Comparison of ENCODE assay signal across 19 mouse cellular contexts in the genomic region with DNA sequence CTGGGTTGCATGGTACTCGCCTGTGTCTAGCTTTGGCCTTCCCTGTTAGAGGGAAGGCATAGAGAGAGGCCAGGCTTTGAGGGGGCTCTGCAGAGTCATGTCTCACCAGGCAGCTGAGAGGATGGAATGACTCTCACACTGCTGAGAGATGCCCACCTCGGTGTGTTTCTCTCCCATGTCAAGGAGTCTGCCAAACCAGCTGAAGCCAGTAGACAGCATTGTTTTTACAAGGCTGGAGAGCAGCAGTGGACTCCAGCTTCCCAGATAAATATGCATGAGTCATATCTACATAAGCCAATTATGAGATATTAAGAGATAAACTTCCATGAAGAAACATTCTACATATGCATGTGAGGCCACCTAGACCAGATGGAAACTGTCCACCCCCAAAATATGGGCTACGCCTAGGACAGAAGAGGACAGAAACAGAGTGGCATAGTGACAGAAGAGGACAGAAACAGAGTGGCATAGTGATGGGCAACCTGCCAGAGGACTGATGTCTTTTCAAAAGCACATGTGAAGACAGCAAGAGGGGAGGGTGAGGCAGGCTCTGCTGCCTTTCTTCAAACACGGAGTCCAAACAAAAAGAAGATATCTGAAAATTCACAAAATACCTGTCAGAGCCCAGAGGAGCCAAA. TPM values are rescaled to one million over a fixed set of nuclear protein-coding genes. Genes with fewer than 3 reads are reported as not detected.
DNase-seq lines count a peak whose midpoint lies in the region; ATAC-seq and TF ChIP-seq lines count a peak whose summit lies in the region.
"Had no signal": no experiment of that assay in that cellular context is flagged by ENCODE, and none has a peak within 500 bp of the region (broad histone marks: within the 10 kb centered on the region; RNA-seq: fewer than 3 reads in every experiment).

No protein-coding gene starts in this region.

- H3K9me3 ChIP-seq in forebrain, embryonic 15.5 days = no peaks in the 10 kb centered on the region
- H3K9me3 ChIP-seq in forebrain, embryonic 10.5 days = no peaks in the 10 kb centered on the region
- no peaks in the 10 kb centered on the region for H3K9me3 ChIP-seq in midbrain, embryonic 11.5 days (ENCODE audit: control insufficient read depth, low read length)
- no peaks in the 10 kb centered on the region for H3K9me3 ChIP-seq in midbrain, embryonic 10.5 days (replicated peaks)
- H3K9me3 ChIP-seq: embryonic facial prominence, embryonic 10.5 days; G1E; heart, embryonic 10.5 days; intestine, embryonic 15.5 days; limb, embryonic 15.5 days had no signal

- no peaks in the 10 kb centered on the region for H3K36me3 ChIP-seq in forebrain, embryonic 15.5 days
- H3K36me3 ChIP-seq in forebrain, embryonic 10.5 days (replicated peaks) = no peaks in the 10 kb centered on the region
- no peaks in the 10 kb centered on the region for H3K36me3 ChIP-seq in midbrain, embryonic 11.5 days (ENCODE audit: control insufficient read depth, insufficient read depth, low read length)
- H3K36me3 ChIP-seq in midbrain, embryonic 10.5 days = no peaks in the 10 kb centered on the region
- H3K36me3 ChIP-seq: embryonic facial prominence, embryonic 10.5 days; G1E; heart, embryonic 10.5 days; intestine, embryonic 15.5 days; limb, embryonic 15.5 days had no signal

- H3K4me2 ChIP-seq in forebrain, embryonic 15.5 days (replicated peaks) = no peak overlapping the region
- H3K4me2 ChIP-seq in midbrain, embryonic 11.5 days = no peak overlapping the region
- H3K4me2 ChIP-seq: intestine, embryonic 15.5 days; limb, embryonic 15.5 days had no signal

- 64% methylated on average over 4 of the region's 4 CpGs for WGBS in forebrain, embryonic 15.5 days
- WGBS in forebrain, embryonic 10.5 days = 86% methylated on average over 4 of the region's 4 CpGs
- 77% methylated on average over 4 of the region's 4 CpGs for WGBS in midbrain, embryonic 11.5 days
- 86% methylated on average over 4 of the region's 4 CpGs for WGBS in midbrain, embryonic 10.5 days

- peaks cover 9% of the 10 kb centered on the region for H3K4me1 ChIP-seq in forebrain, embryonic 15.5 days
- H3K4me1 ChIP-seq in forebrain, embryonic 10.5 days = peaks cover 27% of the 10 kb centered on the region
- H3K4me1 ChIP-seq in midbrain, embryonic 11.5 days (ENCODE audit: control insufficient read depth, insufficient read depth, low read length) = peaks cover 1% of the 10 kb centered on the region
- peaks cover 36% of the 10 kb centered on the region for H3K4me1 ChIP-seq in midbrain, embryonic 10.5 days
- H3K4me1 ChIP-seq: intestine, embryonic 15.5 days had no signal

- DNase-seq in forebrain, embryonic 10.5 days (ENCODE audit: extremely low spot score, low spot score) = no peak
- peak; percentile 57 for DNase-seq in midbrain, embryonic 11.5 days (ENCODE audit: low spot score, missing footprints)
- no peak for DNase-seq in midbrain, embryonic 10.5 days (ENCODE audit: low spot score)
- peak; percentile 40 for DNase-seq in MN1 (ENCODE audit: low spot score)
- DNase-seq in brain, embryonic 14.5 days (ENCODE audit: low read depth) = peak; percentile 63
- DNase-seq in spleen, adult 12 weeks (ENCODE audit: low spot score) = no peak
- DNase-seq: cerebellum, adult 11-12 months; gastrocnemius, postnatal 36 days; kidney, postnatal 4 days; lung, postnatal 14 days; thymus, postnatal 25 days had no signal

- no peak for TF ChIP-seq POLR2A in brain, embryonic 14.5 days (IDR thresholded peaks at IDR 0.05; ENCODE audit: borderline replicate concordance, extremely low read depth, insufficient read depth, insufficient read length, poor library complexity, severe bottlenecking)

- H3K4me3 ChIP-seq in forebrain, embryonic 15.5 days = no peak overlapping the region
- no peak overlapping the region for H3K4me3 ChIP-seq in forebrain, embryonic 10.5 days
- no peak overlapping the region for H3K4me3 ChIP-seq in midbrain, embryonic 11.5 days (ENCODE audit: low read depth, low read length)
- H3K4me3 ChIP-seq in midbrain, embryonic 10.5 days = no peak overlapping the region
- H3K4me3 ChIP-seq: embryonic facial prominence, embryonic 10.5 days; erythroblast, embryonic 14.5 days; heart, embryonic 10.5 days; intestine, embryonic 15.5 days; limb, embryonic 15.5 days had no signal

- no peaks in the 10 kb centered on the region for H3K27me3 ChIP-seq in forebrain, embryonic 15.5 days
- H3K27me3 ChIP-seq in forebrain, embryonic 10.5 days (ENCODE audit: poor library complexity, severe bottlenecking) = no peaks in the 10 kb centered on the region; the same call in 1 of the 2 replicates
- no peaks in the 10 kb centered on the region for H3K27me3 ChIP-seq in midbrain, embryonic 11.5 days (ENCODE audit: control insufficient read depth, insufficient read depth, low read length)
- no peaks in the 10 kb centered on the region for H3K27me3 ChIP-seq in midbrain, embryonic 10.5 days (ENCODE audit: low read depth, poor library complexity, severe bottlenecking)
- H3K27me3 ChIP-seq: intestine, embryonic 15.5 days; limb, embryonic 15.5 days had no signal

- peak overlapping the region; percentile 37; the same call in 1 of the 2 replicates for H3K27ac ChIP-seq in forebrain, embryonic 15.5 days (replicated peaks)
- no peak overlapping the region for H3K27ac ChIP-seq in forebrain, embryonic 10.5 days
- H3K27ac ChIP-seq in midbrain, embryonic 11.5 days (ENCODE audit: low read depth, low read length) = no peak overlapping the region
- no peak overlapping the region for H3K27ac ChIP-seq in midbrain, embryonic 10.5 days (replicated peaks)
- H3K27ac ChIP-seq: embryonic facial prominence, embryonic 10.5 days; heart, embryonic 10.5 days; intestine, embryonic 15.5 days; limb, embryonic 15.5 days had no signal

- no peak for ATAC-seq in forebrain, embryonic 15.5 days (replicated peaks)
- no peak for ATAC-seq in midbrain, embryonic 11.5 days (ENCODE audit: low FRiP score)
- ATAC-seq: CD4-positive, CD25-positive, alpha-beta regulatory T cell, adult 4 months; intestine, embryonic 15.5 days had no signal

- TF ChIP-seq CTCF in brain, embryonic 14.5 days (IDR thresholded peaks at IDR 0.05; ENCODE audit: borderline replicate concordance, extremely low read depth, insufficient read depth, insufficient read length) = no peak

- no peak overlapping the region for H3K9ac ChIP-seq in forebrain, embryonic 15.5 days (replicated peaks)
- no peak overlapping the region for H3K9ac ChIP-seq in midbrain, embryonic 11.5 days (ENCODE audit: low read length)
- H3K9ac ChIP-seq: intestine, embryonic 15.5 days; limb, embryonic 15.5 days had no signal

RNA-seq across cellular contexts. Expression of a gene that starts 23.4 kb away (rescaled TPM):
- 71.9 and 75.2 TPM in 2 replicates for polyA plus RNA-seq in forebrain, embryonic 15.5 days (2015; fragmentation: Nextera tagmentation; extraction: Ambion mirVana)
- 60.3 and 70.4 TPM in 2 replicates for polyA plus RNA-seq in forebrain, embryonic 10.5 days (2016; fragmentation: Nextera tagmentation; extraction: Ambion mirVana)
- polyA plus RNA-seq in midbrain, embryonic 11.5 days (2014; fragmentation: Nextera tagmentation; extraction: Ambion mirVana) = 85.9 and 96.4 TPM in 2 replicates
- 79.8 and 108 TPM in 2 replicates for polyA plus RNA-seq in midbrain, embryonic 10.5 days (2016; fragmentation: Nextera tagmentation; extraction: Ambion mirVana)
- 40.1 and 41.2 TPM in 2 replicates for polyA plus RNA-seq in brain, embryonic 14.5 days (2012; rRNA removed)

RNA-seq across cellular contexts. Expression of a gene that starts 39.7 kb away (rescaled TPM):
- polyA plus RNA-seq in forebrain, embryonic 15.5 days (2015; fragmentation: Nextera tagmentation; extraction: Ambion mirVana) = 0.84 and 1.3 TPM in 2 replicates
- 0.69 and 0.79 TPM in 2 replicates for polyA plus RNA-seq in forebrain, embryonic 10.5 days (2016; fragmentation: Nextera tagmentation; extraction: Ambion mirVana)
- 0.64 and 0.88 TPM in 2 replicates for polyA plus RNA-seq in midbrain, embryonic 11.5 days (2014; fragmentation: Nextera tagmentation; extraction: Ambion mirVana)
- 0.81 and 0.87 TPM in 2 replicates for polyA plus RNA-seq in midbrain, embryonic 10.5 days (2016; fragmentation: Nextera tagmentation; extraction: Ambion mirVana)
- 0.95 and 1.4 TPM in 2 replicates for polyA plus RNA-seq in brain, embryonic 14.5 days (2012; rRNA removed)

RNA-seq across cellular contexts. Expression of a gene that starts 45.6 kb away (rescaled TPM):
- polyA plus RNA-seq in forebrain, embryonic 15.5 days (2015; fragmentation: Nextera tagmentation; extraction: Ambion mirVana) = 0.20 TPM in 1 of 2 replicates, not detected in the other
- polyA plus RNA-seq in forebrain, embryonic 10.5 days (2016; fragmentation: Nextera tagmentation; extraction: Ambion mirVana) = 0.06 and 0.17 TPM in 2 replicates
- polyA plus RNA-seq in midbrain, embryonic 11.5 days (2014; fragmentation: Nextera tagmentation; extraction: Ambion mirVana) = 0.12 and 0.37 TPM in 2 replicates
- polyA plus RNA-seq in midbrain, embryonic 10.5 days (2016; fragmentation: Nextera tagmentation; extraction: Ambion mirVana) = 0.06 and 0.32 TPM in 2 replicates
- polyA plus RNA-seq in brain, embryonic 14.5 days (2012; rRNA removed) = 0.06 and 0.12 TPM in 2 replicates
- polyA plus RNA-seq: CD4-positive, CD25-positive, alpha-beta regulatory T cell, adult 4 months; erythroblast, embryonic 14.5 days; G1E had no signal

Comparison
In these comparisons a context has a peak if more than half of its experiments do, and no peak if none do; other contexts are left out.
1. DNase-seq: peak in midbrain, embryonic 11.5 days (single experiment), MN1 (single experiment) and brain, embryonic 14.5 days (single experiment); none in forebrain, embryonic 10.5 days (single experiment), midbrain, embryonic 10.5 days (single experiment) and spleen, adult 12 weeks (single experiment).